Mouse (Mus musculus) common myeloid progenitor, adult 5-6 weeks (primary cell): ENCODE results near the gene Siglech. TPM values are rescaled to one million over a fixed set of nuclear protein-coding genes. Genes with fewer than 3 reads are reported as not detected.

Experiments used
- total RNA-seq: library from RNA; stranded (forward); fragments of 200-1000, 187-1606 nt; gene quantifications from 2 replicates; pipeline ENCODE4 v1.2.3, GENCODE M21; 2017

The Siglech gene
- total RNA-seq, 1 experiment from 2014 or later = 0.09 TPM

Other genes with a start within 250 kb of the Siglech start
- gene Tubgcp5, start 26.0 kb downstream of the Siglech start, total RNA-seq = 53.2 and 63.7 TPM in 2 replicates
- gene Cyfip1, start 73.6 kb downstream of the Siglech start, total RNA-seq = 45.0 and 59.6 TPM in 2 replicates
- 26.8 and 33.6 TPM in 2 replicates for gene Nipa2, start 194.3 kb downstream of the Siglech start, total RNA-seq